Comparison of ENCODE assay signal across 14 mouse cellular contexts in the genomic region with DNA sequence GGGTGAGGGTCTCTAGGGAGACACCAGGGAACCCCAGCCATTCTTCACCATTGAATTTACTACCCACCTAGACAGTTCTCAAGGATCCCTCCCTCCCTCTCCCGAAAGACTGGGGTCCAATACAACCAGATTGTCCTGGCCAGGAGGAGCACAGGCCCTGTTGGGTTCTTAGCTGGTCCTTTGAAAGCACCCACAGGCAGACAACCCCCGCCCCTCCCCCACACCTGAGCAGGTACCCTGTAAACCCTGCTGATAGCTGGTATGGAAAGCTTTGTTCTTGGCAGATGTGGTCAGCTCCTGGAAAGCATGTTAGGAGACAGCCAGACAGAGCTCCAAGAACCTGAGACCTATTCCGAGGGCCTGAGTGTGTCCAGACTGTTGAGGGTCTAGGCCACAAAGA. TPM values are rescaled to one million over a fixed set of nuclear protein-coding genes. Genes with fewer than 3 reads are reported as not detected.
DNase-seq lines count a peak whose midpoint lies in the region; ATAC-seq and TF ChIP-seq lines count a peak whose summit lies in the region.
"Had no signal": no experiment of that assay in that cellular context is flagged by ENCODE, and none has a peak within 500 bp of the region (broad histone marks: within the 10 kb centered on the region; RNA-seq: fewer than 3 reads in every experiment).

No protein-coding gene starts in this region.

- peak overlapping the region; percentile 97 for H3K27ac ChIP-seq in heart, embryonic 10.5 days
- H3K27ac ChIP-seq in lung, embryonic 14.5 days (ENCODE audit: low read depth), result no peak overlapping the region
- peak overlapping the region; percentile 91; the same call in 1 of the 2 replicates for H3K27ac ChIP-seq in brown adipose tissue, adult 24 weeks (replicated peaks; ENCODE audit: low read depth, low read length)

- no peak for DNase-seq in heart, embryonic 10.5 days (ENCODE audit: low spot score)
- DNase-seq in heart, postnatal 25 days (ENCODE audit: low spot score), result no peak
- no peak for DNase-seq in lung, embryonic 14.5 days
- DNase-seq in lung, adult 18-20 months, result no peak
- DNase-seq in adipocyte (ENCODE audit: low spot score), result no peak
- no peak for DNase-seq in layer of hippocampus, postnatal 10 days (ENCODE audit: low spot score in 2 of 2)
- DNase-seq: forebrain, postnatal 0 days; gastrocnemius, postnatal 36 days had no signal

- intact Hi-C loops in heart, postnatal 25 days (cut with DNase I), result no loop called here

- no peak for TF ChIP-seq CTCF in lung, embryonic 14.5 days (IDR thresholded peaks at IDR 0.05; ENCODE audit: low read depth)
- no peak for TF ChIP-seq CTCF in E14TG2a.4 (conservative IDR thresholded peaks at IDR 0.05; ENCODE audit: low read length)

- peaks cover 63% of the 10 kb centered on the region for H3K4me1 ChIP-seq in heart, embryonic 10.5 days
- H3K4me1 ChIP-seq in lung, embryonic 14.5 days (ENCODE audit: insufficient read depth), result peaks cover 23% of the 10 kb centered on the region
- peaks cover 62% of the 10 kb centered on the region for H3K4me1 ChIP-seq in E14TG2a.4 (replicated peaks; ENCODE audit: low read depth, low read length)
- H3K4me1 ChIP-seq in brown adipose tissue, adult 24 weeks (ENCODE audit: control insufficient read depth, insufficient read depth, insufficient read length, low read length), result peaks cover 36% of the 10 kb centered on the region

- no peaks in the 10 kb centered on the region for H3K9me3 ChIP-seq in heart, embryonic 10.5 days
- H3K9me3 ChIP-seq in lung, embryonic 14.5 days (ENCODE audit: low read depth, low read length), result no peaks in the 10 kb centered on the region
- H3K9me3 ChIP-seq in E14TG2a.4 (ENCODE audit: low read length), result no peaks in the 10 kb centered on the region
- H3K9me3 ChIP-seq: heart, embryonic 15.5 days; megakaryocyte, embryonic 14.5 days had no signal

- no peak overlapping the region for H3K9ac ChIP-seq in lung, embryonic 14.5 days

- peaks cover 25% of the 10 kb centered on the region for H3K36me3 ChIP-seq in heart, embryonic 10.5 days
- H3K36me3 ChIP-seq in lung, embryonic 14.5 days (ENCODE audit: insufficient read depth), result peaks cover 18% of the 10 kb centered on the region
- H3K36me3 ChIP-seq in E14TG2a.4 (ENCODE audit: insufficient read depth, low read length), result peaks cover 24% of the 10 kb centered on the region

- no peak overlapping the region for H3K4me3 ChIP-seq in heart, embryonic 10.5 days
- 0 out of 2 replicates have a peak overlapping the region, but pooled peaks have one; percentile 87 for H3K4me3 ChIP-seq in lung, embryonic 14.5 days (ENCODE audit: low read depth, low read length)
- H3K4me3 ChIP-seq in E14TG2a.4 (replicated peaks; ENCODE audit: low read length), result peak overlapping the region; percentile 95; the same call in 1 of the 2 replicates
- no peak overlapping the region for H3K4me3 ChIP-seq in brown adipose tissue, adult 24 weeks (ENCODE audit: insufficient read depth, low read depth, low read length)

- no peak for ATAC-seq in lung, embryonic 14.5 days (ENCODE audit: insufficient read depth)
- ATAC-seq: forebrain, postnatal 0 days; hindbrain, postnatal 0 days; Patski had no signal

- 89% methylated on average over 3 of the region's 3 CpGs for WGBS in heart, embryonic 10.5 days
- 90% methylated on average over 3 of the region's 3 CpGs for WGBS in lung, embryonic 14.5 days

- H3K4me2 ChIP-seq in lung, embryonic 14.5 days, result no peak overlapping the region

- no peaks in the 10 kb centered on the region for H3K27me3 ChIP-seq in heart, embryonic 10.5 days (ENCODE audit: insufficient read depth, poor library complexity, severe bottlenecking)
- H3K27me3 ChIP-seq in lung, embryonic 14.5 days (ENCODE audit: insufficient read depth, low read length), result no peaks in the 10 kb centered on the region
- no peaks in the 10 kb centered on the region for H3K27me3 ChIP-seq in E14TG2a.4 (ENCODE audit: insufficient read depth, low read length)
- H3K27me3 ChIP-seq: heart, embryonic 15.5 days; Patski had no signal

RNA-seq across cellular contexts. Expression of a gene that starts 1.2 kb away (rescaled TPM):
- 68.1 and 73.7 TPM in 2 replicates for polyA plus RNA-seq in heart, embryonic 10.5 days (2016; fragmentation: Nextera tagmentation; extraction: Ambion mirVana)
- total RNA-seq in heart, postnatal 25 days (2021), result 10 to 100 TPM; 86.8 to 98.2 TPM
- 48.6 TPM in 2 replicates for polyA plus RNA-seq in lung, embryonic 14.5 days (2014; fragmentation: Nextera tagmentation; extraction: Ambion mirVana)
- 29.2 and 73.9 TPM in 2 replicates for polyA plus RNA-seq in brown adipose tissue, adult 24 weeks (2012; ENCODE audit: insufficient read depth, insufficient read length, missing spikeins)
- 10 to 100 TPM; 35.7 to 39.5 TPM for total RNA-seq in layer of hippocampus, postnatal 10 days (2021)

RNA-seq across cellular contexts. Expression of a gene that starts 41.3 kb away (rescaled TPM):
- polyA plus RNA-seq in heart, embryonic 10.5 days (2016; fragmentation: Nextera tagmentation; extraction: Ambion mirVana), result 98.6 and 126 TPM in 2 replicates
- total RNA-seq in heart, postnatal 25 days (2021), result 10 to 100 TPM; 24.7 to 27.3 TPM
- polyA plus RNA-seq in lung, embryonic 14.5 days (2014; fragmentation: Nextera tagmentation; extraction: Ambion mirVana), result 93.8 and 97.9 TPM in 2 replicates
- polyA plus RNA-seq in brown adipose tissue, adult 24 weeks (2012; ENCODE audit: insufficient read depth, insufficient read length, missing spikeins), result 7.8 and 12.6 TPM in 2 replicates
- total RNA-seq in layer of hippocampus, postnatal 10 days (2021), result 10 to 100 TPM; 19.8 to 20.5 TPM

RNA-seq across cellular contexts. Expression of a gene that starts 41.7 kb away (rescaled TPM):
- 14.6 and 15.2 TPM in 2 replicates for polyA plus RNA-seq in heart, embryonic 10.5 days (2016; fragmentation: Nextera tagmentation; extraction: Ambion mirVana)
- total RNA-seq in heart, postnatal 25 days (2021), result 10 to 100 TPM; 10.7 TPM
- polyA plus RNA-seq in lung, embryonic 14.5 days (2014; fragmentation: Nextera tagmentation; extraction: Ambion mirVana), result 13.3 and 15.0 TPM in 2 replicates
- polyA plus RNA-seq in brown adipose tissue, adult 24 weeks (2012; ENCODE audit: insufficient read depth, insufficient read length, missing spikeins), result 6.0 and 7.2 TPM in 2 replicates
- 10 to 100 TPM in 1 of 2 experiments, 1 to 10 TPM in 1; 9.8 to 10.3 TPM for total RNA-seq in layer of hippocampus, postnatal 10 days (2021)

Comparison
In these comparisons a context has a peak if more than half of its experiments do, and no peak if none do; other contexts are left out.
1. H3K4me3 ChIP-seq: peak in lung, embryonic 14.5 days (single experiment) and E14TG2a.4 (single experiment); none in heart, embryonic 10.5 days (single experiment) and brown adipose tissue, adult 24 weeks (single experiment).